Mouse (Mus musculus): ENCODE results near the gene Ms4a6b.

DNA sequence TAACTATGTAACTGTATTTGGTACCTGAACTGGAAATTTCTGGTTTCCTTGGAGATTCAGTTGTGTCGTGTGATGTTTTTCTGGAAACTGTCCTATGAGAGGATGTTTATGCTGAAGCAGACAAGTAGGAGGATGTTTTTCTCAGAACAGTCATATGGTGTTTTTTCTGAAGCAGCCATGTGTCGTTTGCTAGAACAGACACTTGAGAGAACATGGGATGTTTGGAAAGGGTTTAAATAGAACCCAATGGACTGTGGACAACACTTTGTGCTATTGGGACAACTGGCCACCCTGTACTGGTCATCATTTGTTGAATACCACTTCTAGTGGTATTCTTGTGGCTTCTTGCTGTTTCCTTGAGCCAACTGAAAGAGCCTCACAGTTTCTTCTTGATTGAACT is 30.6 kb upstream of the Ms4a6b start, which contains the start of gene Gm8369:
- no peak for TF ChIP-seq CTCF (IDR thresholded peaks at IDR 0.05; ENCODE audit: low read depth, low read length)
- TF ChIP-seq POLR2A (IDR thresholded peaks at IDR 0.05; ENCODE audit: borderline replicate concordance, low read depth, low read length) = no peak
